Mouse (Mus musculus) left cerebral cortex, postnatal 14 days (tissue): Measurements from ENCODE around the gene Krtap26-1. TPM values are rescaled to one million over a fixed set of nuclear protein-coding genes. Genes with fewer than 3 reads are reported as not detected.
A peak's percentile ranks its signal among the peaks of the same experiment; 100 is the strongest.

Experiments
- DNase-seq, 2 experiments: peaks; one replicate each; pipeline ENCODE4 v3.0.0; 2021 to 2022; ENCODE audit warnings: low spot score in 2 of 2, mixed read lengths in 1 of 2
- intact Hi-C: fragments of 180-260 bp; cut with DNase I; formaldehyde crosslinking; loops from one replicate; pipeline ENCODE4 v1.15.1; 2025
- long read RNA-seq, 2 experiments: library from polyadenylated mRNA; stranded (forward); transcript quantifications; one replicate each; pipeline ENCODE4 v2.0.0; 2021
- total RNA-seq, 2 experiments: library from RNA; stranded (reverse); gene quantifications; 2 replicates each; pipeline ENCODE4 v1.2.3; 2021

Gene Krtap26-1
- not detected for total RNA-seq
- long read RNA-seq, experiment 1 = 0 reads
- long read RNA-seq, experiment 2 = 0 reads

- intact Hi-C loops = no loop called here
- DNase-seq = no peak
These were observed at the start of gene Krtap26-1 for GRCm38 (mm10) chr16:88647358-88647846. Krtap26-1 (minus strand) TSS chr16:88647796.

- intact Hi-C loops = no loop called here
These were observed 48.7 kb upstream of the Krtap26-1 start for GRCm38 (mm10) chr16:88696256-88696655.

GRCm38 (mm10) chr16:88681282-88681681 is 33.7 kb upstream of the Krtap26-1 start:
- peak in 1 of 2 experiments; percentile 14 for DNase-seq
- intact Hi-C loops = no loop called here

More at GRCm38 (mm10) chr16:88696256-88696655, 48.7 kb upstream of the Krtap26-1 start:
- DNase-seq = no peak

- intact Hi-C loops = no loop called here
- no peak for DNase-seq
These were observed 31.5 kb upstream of the Krtap26-1 start for GRCm38 (mm10) chr16:88679099-88679498.

GRCm38 (mm10) chr16:88671571-88671970 is 24.0 kb upstream of the Krtap26-1 start, which contains the start of gene Krtap27-1:
Krtap27-1 (minus strand) TSS chr16:88671671.
- intact Hi-C loops = no loop called here
- DNase-seq = no peak

GRCm38 (mm10) chr16:88657426-88657825 is 9.8 kb upstream of the Krtap26-1 start:
- DNase-seq = no peak
- intact Hi-C loops = no loop called here

- no peak for DNase-seq
- intact Hi-C loops = no loop called here
These were observed 4.4 kb upstream of the Krtap26-1 start for GRCm38 (mm10) chr16:88651952-88652351.

DNA sequence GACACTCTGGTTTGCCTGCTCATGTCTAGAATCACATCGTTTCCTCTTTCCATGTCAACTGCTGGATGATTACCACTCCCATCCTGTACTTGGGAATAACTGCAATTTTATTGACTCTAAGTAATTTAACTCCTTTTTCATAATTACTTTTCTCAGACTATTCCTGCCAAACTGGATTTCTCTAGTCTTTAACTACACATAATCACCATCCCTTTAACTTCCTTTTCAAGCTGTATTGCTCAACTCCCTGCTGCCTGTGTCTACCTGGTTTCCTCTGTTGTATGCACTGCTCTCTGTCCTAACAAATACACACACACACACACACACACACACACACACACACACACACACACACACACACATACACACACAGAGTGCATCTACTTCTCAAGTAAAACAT is 3.5 kb upstream of the Krtap26-1 start:
- no peak for DNase-seq
- intact Hi-C loops = no loop called here

DNA sequence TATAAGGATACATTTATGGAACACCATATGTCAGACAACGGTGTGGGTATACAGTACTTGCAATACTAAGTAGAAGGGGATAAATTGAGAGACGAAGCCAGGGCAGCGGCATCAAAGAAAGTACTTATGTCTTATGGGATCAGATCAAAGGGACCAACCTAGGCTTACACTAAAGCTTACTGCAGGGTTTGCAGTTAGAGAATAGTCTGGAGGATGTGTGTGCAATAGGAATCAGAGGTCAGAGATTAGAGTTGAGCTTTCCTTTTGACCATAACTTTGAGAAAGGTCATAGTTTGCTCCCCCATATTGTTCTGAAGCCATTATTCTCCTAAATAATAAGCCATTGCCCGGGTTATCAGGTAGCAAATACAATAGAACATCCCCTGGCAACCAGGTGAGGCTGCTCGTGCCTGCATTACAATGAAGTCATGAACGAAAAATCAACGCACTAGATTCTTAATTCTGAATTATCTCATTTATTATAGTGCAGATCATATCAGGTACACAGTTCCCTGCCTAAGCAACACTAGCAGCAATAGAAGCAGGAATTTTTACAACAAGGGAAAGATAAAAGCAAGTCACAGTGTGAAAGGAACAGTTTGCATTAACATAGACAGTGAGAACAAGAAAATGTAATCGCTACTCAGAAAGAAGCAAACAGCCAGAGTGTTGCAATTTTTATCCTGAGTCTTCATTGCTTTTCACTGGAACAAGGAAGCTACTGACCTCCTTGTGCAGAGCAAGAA is 1.1 kb downstream of the Krtap26-1 start:
- intact Hi-C loops = no loop called here

DNA sequence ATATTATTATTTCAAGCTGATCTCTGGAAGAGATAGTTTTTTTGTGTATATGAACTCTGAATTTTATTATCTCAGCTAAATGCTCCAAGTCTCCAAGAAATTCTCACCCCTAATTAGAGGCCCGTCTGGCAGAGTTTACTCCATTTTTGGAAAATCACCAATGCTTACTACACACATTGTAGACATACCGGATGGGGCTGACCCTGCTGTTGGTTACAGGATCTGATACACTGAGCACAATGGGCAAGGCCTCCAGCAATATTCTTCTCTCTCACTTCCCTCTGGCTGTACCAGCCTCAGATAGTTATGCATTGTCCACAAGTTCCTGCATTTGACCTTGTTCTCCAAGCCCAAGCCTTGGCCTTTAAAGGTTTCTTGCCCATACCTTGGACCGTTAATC is 7.5 kb downstream of the Krtap26-1 start:
- no peak for DNase-seq
- intact Hi-C loops = no loop called here

More for the DNA sequence above, 1.1 kb downstream of the Krtap26-1 start:
- DNase-seq = no peak

DNA sequence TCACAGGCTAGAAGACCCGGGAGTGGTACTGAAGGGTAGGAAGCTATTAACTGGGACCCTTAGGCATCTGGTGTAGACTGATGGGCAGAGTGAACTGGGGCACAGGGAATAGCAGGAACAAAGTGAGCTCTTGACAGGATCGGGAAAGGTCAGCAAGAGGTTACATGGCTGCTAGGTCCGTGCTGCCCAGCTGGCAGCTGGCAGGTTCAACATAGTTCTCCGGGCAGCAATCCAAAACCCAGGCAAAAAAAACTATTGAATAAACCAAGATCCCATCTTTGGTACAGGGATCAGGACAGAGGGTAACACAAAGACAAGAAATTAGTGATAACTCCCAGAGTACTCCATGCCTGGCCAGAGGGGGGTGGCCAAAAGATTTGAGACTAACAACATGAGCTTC is 12.5 kb downstream of the Krtap26-1 start:
- intact Hi-C loops = no loop called here
- DNase-seq = no peak

DNA sequence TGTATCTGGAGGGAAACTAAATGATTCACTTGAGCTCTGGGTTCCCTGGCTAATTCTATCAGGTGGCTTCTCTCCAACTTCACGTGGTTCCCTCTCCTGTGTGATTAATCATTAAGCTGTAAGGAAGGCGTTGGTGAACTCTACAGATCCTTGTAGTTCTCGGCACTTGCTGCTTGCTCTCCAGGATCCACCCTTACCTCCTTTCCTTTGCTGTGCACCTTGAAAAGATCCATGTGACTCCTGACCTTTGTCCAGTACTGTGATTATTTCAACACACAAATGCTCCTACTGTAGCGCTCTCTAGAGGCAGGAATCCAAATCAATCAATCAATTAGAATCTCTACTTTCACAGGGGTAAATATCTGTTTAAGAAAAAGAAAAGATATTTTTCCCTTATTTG is 16.1 kb downstream of the Krtap26-1 start:
- DNase-seq = no peak
- intact Hi-C loops = no loop called here

- DNase-seq = no peak
- intact Hi-C loops = no loop called here
These were observed 20.0 kb downstream of the Krtap26-1 start, which contains the start of gene 2310079G19Rik for GRCm38 (mm10) chr16:88627566-88627965. 2310079G19Rik (minus strand) TSS chr16:88627666.

DNA sequence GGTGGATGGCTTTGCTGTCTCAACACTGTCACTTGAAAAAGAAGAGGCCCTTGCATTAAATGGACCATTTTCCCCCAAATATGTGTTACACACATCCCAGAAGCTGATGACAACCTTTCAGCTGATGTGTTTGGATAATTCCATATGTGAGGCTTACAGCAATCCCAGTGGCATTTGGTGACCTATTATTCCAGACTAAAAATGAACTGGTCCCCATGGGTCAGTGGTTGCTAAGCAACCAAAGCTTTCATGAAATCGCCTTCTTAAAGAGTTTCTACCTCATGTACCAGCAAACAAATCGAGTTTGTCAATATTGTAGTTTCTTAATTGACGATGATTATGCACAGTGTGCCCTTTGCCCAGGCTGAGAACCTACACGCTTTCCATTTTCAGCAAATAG is 34.9 kb downstream of the Krtap26-1 start:
- no peak for DNase-seq
- intact Hi-C loops = no loop called here

GRCm38 (mm10) chr16:88611922-88612321 is 35.7 kb downstream of the Krtap26-1 start, which contains the start of gene Krtap24-1:
Krtap24-1 (minus strand) TSS chr16:88612279.
- intact Hi-C loops = no loop called here
- no peak for DNase-seq

- intact Hi-C loops = no loop called here
- no peak for DNase-seq
These were observed 43.0 kb downstream of the Krtap26-1 start for GRCm38 (mm10) chr16:88604570-88604969.

DNA sequence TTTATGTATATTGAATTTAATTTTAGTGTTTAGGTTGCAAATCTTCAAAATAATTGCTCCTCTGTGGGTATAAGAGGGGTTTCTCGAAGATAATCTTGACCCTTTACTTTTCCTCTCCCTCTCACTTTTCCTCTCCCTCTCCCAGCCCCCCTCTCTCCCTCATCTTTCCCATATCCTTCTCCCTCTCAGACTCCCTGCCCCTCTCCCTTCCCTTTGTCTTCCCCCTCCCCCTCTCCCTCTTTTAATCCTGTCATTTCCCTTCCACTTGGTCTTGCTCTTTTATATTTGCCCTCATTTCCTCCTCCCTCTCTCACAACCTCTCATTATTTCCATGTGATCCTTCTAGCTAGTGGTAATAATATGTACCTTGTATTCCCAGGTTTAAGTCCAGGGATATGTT is 45.1 kb downstream of the Krtap26-1 start:
- no peak for DNase-seq
- intact Hi-C loops = no loop called here

- no peak for DNase-seq
- intact Hi-C loops = no loop called here
These were observed 47.3 kb downstream of the Krtap26-1 start for GRCm38 (mm10) chr16:88600303-88600702.

DNA sequence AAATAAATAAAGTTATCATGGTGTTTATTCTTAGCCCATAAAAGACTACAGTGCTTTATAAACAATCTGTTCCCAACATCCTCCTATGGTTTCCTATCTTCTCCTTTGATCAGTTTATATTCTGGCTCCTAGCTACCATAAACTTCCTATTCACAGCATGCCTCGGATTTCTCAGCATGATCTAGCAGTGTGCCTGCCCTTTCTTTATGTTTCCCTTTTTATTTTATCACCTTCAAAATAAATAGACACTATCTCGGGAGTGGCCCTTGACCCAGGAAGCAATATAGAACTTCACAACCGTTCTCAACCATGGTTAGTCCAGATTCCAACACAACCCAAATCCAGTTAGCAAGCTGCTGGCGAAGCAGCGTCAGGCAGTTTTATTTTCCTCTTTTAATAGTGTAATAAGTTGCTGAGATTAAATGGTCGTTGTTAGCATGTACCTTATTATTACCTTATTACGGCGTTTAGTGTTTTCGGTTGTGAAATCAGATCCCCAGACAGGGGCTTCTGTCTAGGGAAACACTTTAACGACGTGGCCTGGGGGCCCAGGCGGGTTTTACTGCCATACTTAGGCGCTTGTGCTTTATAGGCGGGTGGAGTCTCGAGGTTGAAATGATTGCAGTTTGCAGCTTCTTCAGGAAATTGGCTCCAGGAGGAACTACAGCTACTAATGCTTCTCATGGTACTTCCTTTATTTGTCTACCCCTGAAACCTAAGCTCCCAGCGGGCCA is 47.9 kb downstream of the Krtap26-1 start:
- intact Hi-C loops = no loop called here
- no peak for DNase-seq
